Mouse (Mus musculus) liver, embryonic 14.5 days (tissue): ENCODE data around the gene Btbd9.

Source experiments
- CTCF ChIP-seq: IDR thresholded peaks from 2 replicates; pipeline ENCODE4 v1.5.1; 2016; ENCODE audit warnings: antibody characterized with exemption, low read depth, control low read depth
- EP300 ChIP-seq: IDR thresholded peaks from 2 replicates; pipeline ENCODE4 v1.6.1; 2016; ENCODE audit warnings: antibody characterized with exemption, low read depth

DNA sequence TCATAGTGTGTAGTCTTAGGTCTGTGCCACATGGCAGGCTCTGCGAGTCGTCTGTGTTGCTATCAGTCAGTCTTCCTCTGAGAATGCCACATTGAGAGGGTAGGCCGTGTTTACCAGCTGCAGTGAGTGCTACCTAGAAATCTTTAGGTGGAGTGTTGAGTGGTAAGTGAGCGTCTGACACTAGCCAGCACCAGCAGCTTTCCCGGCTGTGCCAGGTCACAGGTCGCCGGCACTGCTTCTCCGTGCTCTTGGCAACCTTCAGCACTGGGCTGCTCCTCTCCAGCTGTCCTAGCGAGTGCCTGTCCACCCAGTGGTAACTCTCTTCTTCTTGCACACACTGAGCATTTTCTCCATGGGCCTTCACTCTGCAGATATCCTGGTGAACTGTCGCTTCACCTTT is 377.9 kb downstream of the Btbd9 start:
- TF ChIP-seq CTCF (no peak), EP300 (no peak)
